Mouse (Mus musculus) right cerebral cortex, postnatal 36 days (tissue): ENCODE results near the gene Thsd4.

Experiments
- DNase-seq, 2 experiments: peaks; one replicate each; pipeline ENCODE4 v3.0.0; 2022; ENCODE audit warnings: low spot score in 2 of 2, mixed read lengths in 1 of 2

Thsd4 gene

DNA sequence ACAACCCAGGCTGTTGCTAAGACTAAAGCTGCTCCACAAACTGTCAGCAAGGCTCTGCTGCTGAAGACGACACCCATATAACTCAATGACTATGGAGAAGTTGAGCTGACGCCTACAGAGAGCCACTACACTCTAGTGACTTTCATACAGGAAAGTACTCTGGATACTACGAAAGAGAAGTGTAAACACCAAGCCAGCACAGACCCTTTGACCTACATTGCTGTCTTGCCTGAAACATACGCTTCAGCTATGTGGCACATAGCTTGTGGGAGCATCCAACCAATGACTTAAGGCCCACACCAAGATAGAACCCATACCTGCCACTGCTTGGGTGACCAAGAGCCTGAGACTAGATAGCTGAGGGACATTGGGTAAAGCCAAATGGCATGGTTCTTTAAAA lies 141.3 kb downstream of the Thsd4 start:
- DNase-seq, result no peak

- DNase-seq, result no peak
These were observed 143.6 kb downstream of the Thsd4 start for GRCm38 (mm10) chr9:60378235-60378634.

DNA sequence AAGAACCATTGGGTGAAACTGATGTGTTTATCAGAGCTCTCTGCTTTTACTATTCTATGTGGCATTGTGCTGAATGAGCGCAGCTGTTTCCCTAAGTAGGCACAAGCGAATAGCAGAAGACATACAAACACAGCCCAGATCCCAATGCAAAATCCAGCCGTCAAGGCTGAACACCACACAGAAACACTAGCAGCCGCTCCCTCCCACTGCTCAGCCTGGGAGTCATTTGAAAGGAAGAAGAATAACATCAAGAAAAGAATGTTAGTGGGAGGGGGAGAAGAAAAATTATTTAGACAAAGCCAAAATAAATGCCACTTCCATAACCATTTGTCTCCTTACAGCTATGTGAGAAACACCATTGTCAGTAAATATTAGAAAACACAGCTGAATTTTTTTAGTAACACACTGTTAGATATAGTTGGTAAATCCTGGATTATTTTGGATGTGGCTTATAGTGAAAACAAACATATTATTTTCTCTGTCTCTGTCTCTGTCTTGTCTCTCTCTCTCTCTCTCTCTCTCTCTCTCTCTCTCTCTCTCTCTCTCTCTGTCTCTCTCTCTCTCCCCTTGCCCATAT lies 148.6 kb downstream of the Thsd4 start:
- peak; percentile 4 to 20 for DNase-seq

DNA sequence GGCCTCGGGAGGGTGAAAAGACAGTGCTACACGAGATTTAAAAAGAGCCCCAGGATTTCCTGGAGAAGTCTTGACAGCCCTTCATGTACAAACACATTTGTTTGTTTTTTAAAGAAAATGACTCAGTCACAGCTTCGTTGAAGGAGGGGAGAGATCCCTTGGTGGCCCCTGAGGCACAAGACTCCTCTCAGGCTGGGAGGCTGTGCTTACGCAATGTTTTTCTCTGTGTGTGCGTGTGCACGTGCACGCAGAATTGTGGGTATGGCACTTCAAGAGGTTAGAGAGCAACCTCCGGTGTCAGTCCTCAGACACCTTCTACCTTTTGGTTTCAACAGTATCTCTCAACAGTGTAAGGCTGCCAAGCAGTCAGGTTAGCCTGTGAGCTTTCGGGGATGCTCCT lies 153.3 kb downstream of the Thsd4 start:
- no peak for DNase-seq

- DNase-seq, result no peak
These were observed 154.1 kb downstream of the Thsd4 start for GRCm38 (mm10) chr9:60367617-60368305.

DNA sequence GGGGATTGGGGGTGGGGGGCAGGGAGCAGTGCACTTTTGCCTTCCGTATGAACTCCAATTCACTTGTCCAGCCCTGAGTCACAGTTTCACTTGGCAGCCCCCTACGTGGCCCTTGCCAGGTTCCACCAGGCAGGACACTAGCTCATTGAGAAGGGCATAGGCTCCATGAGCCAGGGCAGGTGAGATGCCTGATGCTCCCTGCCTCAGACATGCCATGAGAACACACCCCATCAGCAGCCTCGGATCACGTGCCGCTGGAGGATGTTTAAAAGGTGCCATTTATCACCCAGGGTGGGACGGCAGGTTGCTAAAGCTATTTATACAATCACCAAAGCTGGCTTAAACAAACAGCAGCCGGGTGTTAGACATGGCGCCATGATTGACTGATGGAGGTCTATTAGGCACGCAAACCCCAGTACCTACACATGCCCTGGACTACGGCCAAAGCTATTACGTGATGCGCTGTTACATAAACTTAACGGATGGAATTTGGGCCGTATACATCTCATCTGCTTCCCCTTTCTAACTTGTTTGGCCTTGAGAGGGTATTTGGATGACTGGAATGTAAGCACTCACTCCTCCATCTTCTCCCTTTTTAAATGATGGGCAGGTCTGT lies 157.6 kb downstream of the Thsd4 start:
- no peak for DNase-seq

DNA sequence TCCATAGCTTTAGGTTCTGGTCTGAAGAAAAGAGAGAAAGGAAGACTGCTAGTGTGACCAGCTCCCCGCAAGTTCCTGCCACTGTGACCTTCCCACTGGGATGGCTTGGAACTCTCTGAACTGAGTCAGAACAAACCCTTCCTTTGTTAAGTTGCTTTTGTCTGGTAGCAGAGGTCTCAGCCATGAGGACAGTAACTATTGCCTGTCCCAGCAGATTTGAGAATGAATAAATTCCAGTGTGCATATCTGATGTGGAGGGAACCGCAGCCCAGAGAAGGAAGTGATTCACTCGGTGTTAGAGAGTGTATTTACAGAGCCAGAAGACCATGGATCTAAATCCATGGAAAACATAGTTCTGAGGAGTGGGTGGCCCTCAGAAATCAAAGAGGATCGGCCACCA lies 169.5 kb downstream of the Thsd4 start:
- no peak for DNase-seq

DNA sequence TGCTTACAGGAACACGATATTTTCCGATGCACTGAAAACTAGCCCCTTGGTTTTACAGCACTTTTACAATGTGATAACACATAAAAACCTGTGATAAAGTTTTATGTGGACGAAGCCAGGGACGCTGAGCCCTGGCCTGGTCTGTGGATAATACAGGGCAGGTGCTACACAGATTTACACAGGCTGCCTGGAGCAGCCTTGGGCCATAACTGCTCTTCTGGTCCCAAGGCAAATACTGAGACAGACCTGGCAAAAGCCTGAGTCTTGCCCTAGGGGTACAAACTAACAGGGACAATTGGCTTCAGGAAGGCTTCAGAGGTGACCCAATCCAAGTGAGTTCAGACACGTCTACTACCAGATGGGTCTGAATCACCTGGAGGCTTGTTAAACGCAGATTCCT lies 170.7 kb downstream of the Thsd4 start:
- no peak for DNase-seq

- DNase-seq, result no peak
These were observed 185.7 kb downstream of the Thsd4 start for GRCm38 (mm10) chr9:60336147-60336546.

DNA sequence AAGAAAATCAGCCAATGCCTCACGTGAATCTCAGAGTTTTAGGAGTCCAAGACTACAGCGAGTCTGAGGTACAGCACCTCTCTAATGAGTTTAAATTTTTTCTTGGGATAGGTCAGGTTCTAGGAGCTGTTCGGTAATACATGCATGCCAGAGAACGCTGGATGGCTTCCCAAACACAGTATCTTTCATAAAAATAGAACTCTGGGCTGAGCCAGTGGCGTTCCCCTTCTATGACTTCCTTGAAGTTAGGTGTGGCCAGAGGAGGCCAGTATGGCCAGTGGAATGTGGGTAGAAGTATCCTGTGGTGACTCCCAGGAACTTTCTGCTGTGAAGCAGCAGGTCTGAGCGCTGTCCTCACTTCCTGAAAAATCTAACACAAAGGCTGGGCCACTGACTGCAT lies 186.4 kb downstream of the Thsd4 start:
- DNase-seq, result no peak

- DNase-seq, result no peak
These were observed 191.9 kb downstream of the Thsd4 start for GRCm38 (mm10) chr9:60329911-60330310.

GRCm38 (mm10) chr9:60324716-60325115 lies 197.1 kb downstream of the Thsd4 start:
- DNase-seq, result no peak

GRCm38 (mm10) chr9:60323435-60323834 lies 198.4 kb downstream of the Thsd4 start:
- DNase-seq, result no peak

DNA sequence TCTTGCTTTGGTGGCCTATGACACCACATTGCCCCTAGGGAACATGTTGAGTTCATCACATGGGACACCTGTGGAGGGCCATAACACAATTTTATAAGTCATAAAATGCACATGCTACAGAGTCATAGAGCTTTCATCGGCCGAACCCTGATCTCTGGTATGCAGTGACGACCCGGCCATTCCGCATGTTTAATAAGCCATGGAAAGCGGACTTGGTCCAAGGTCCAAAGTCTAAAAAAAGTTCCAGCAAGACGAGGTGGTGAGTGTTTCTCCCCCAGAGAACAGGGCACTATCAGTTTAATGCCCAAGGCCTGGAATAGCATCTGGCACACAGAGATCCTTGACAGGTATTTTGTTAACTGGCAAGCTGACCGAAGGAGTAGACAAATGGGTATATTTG lies 204.6 kb downstream of the Thsd4 start:
- no peak for DNase-seq

DNA sequence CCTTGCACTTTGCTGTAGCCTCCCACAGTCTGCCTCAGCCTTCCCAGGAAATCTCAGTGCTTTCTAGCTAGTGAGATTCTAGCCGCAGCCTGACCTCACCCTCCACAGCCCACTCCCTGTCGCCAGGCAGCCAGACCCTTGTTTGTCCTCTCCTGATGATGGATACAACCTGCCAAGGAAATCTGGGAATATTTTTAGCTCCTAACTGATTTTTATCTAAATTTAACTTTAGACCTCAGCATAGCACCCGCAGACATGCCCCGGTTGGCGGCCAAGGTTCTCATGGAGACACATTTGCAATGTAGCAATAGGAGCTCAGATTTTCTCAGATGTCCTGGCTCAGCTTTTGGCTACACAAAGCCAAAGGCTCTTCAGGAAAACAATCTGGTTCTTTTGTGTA lies 205.3 kb downstream of the Thsd4 start:
- no peak for DNase-seq

- DNase-seq, result no peak
These were observed 206.3 kb downstream of the Thsd4 start for GRCm38 (mm10) chr9:60315533-60315932.

GRCm38 (mm10) chr9:60313661-60314060 lies 208.2 kb downstream of the Thsd4 start:
- DNase-seq, result no peak

DNA sequence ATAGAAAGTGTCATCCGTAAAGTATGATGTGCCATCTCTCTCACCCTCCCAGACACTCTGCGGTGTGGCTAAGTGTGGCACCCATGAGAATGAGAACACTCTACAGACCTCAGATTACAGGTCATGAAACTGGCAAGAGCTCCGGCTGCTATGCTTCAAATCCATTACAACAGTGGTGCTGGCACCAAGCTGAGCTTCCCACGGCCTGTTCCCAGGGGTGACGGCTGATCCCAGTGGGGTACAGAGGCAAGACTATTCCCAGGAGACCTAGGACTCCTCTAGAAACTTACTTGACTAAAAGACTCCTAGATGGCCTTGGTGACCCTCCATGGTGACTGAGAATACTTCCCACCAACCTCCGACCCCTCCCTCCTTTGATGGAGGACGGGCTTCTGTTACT lies 209.2 kb downstream of the Thsd4 start:
- no peak for DNase-seq

GRCm38 (mm10) chr9:60311594-60312128 lies 210.2 kb downstream of the Thsd4 start:
- peak; percentile 42 to 45 for DNase-seq

DNA sequence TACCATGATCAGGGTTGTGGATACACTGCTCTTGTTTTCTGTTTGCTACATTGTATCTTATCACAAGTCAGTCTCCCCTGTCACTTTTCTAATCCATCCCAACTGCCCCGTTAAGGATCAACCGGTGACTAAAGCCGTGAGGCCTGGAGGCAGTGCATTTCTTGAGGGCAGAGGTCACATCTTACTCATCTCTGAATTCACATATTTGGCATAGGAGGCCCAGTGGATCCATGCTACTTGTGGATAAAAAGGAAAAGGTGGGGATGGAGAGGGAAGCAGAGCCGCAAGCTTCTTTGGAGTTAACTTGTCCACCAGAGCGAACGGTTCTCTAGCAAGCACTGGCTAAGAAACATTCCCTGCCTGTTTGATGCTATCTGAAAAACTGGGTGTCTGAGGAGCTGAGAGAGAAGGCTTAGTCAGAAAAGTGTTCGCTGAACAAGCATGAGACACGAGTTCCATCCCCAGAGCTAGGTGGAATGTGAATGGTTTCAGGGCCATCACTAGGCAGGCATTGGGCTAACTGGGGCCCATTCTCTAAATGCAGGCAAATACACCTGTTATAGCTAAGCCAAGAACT lies 211.0 kb downstream of the Thsd4 start:
- no peak for DNase-seq

GRCm38 (mm10) chr9:60309786-60310711 lies 211.8 kb downstream of the Thsd4 start:
- DNase-seq, result no peak

GRCm38 (mm10) chr9:60308182-60308581 lies 213.7 kb downstream of the Thsd4 start:
- DNase-seq, result no peak
